Mouse (Mus musculus): ENCODE results near the gene Sox6. TPM values are rescaled to one million over a fixed set of nuclear protein-coding genes. Genes with fewer than 3 reads are reported as not detected.

Sox6 gene
- polyA plus RNA-seq, 1 experiment from 2014 or later: 54.3 TPM

DNA sequence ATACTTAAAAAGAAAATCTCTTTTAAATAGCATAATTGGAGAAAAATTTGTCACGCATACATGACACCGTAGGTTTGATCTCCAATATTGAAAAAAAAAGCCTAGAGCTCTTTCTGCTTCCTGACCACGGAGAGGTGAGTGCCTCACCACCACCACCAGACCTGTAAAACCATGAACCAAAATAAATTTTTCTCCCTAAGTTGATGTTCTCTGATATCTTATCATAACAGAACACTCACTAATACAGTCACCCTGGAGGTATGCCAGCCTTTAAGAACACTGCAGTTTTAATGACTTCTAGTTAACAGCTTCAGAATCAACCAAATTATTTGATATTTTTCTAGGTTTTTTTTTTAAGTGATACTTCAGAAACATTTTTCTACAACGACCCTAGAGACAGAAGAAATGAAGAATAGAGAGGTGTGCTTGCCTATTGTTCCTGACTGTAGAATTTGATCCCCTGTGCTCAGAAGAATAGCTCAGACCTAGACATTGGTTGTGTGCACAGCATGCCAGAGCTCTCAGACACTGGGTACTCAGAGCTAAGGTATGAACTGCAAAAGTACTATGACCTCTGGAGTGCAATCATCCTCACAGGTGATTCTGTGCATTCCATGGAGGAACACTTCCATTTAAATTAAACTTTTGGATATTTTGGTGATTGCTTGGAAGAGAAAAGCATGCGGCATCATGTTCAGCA, 58.6 kb downstream of the Sox6 start:
- Histone ChIP-seq H3K27me3 (no peaks in the 10 kb centered on the region), H3K4me2 (no peak overlapping the region), H3K27ac (no peak overlapping the region), H3K4me3 (no peak overlapping the region), H3K9me3 (no peaks in the 10 kb centered on the region), H3K4me1 (no peaks in the 10 kb centered on the region), H3K9ac (no peak overlapping the region), H3K36me3 (no peaks in the 10 kb centered on the region)
- 78% methylated on average over 5 of the region's 5 CpGs for WGBS
- no peak for ATAC-seq (ENCODE audit: insufficient number of reproducible peaks, low FRiP score, low TSS enrichment, low read depth)

DNA sequence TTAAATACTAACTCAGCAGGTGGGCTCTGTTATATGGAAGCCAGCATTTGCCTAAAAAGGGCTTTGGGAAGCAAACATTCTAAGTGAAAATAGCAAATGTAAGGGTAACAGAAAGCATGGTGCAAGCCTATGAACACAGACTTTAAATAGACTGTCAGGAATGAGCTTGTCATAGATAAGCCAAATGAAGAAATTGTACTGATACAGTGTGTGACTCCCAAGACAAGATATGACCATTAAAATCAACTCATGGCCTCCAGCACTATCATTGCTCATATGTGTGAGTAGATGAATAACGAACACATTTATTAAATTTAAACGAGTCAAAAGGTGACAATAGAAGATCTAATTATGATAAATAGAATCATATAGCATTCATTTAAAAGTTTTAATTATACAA, 64.1 kb downstream of the Sox6 start:
- no peak overlapping the region for H3K4me2 ChIP-seq
- no peaks in the 10 kb centered on the region for H3K4me1 ChIP-seq
- WGBS: 77% methylated on average over 2 of the region's 2 CpGs
- ATAC-seq (ENCODE audit: insufficient number of reproducible peaks, low FRiP score, low TSS enrichment, low read depth): no peak
- no peaks in the 10 kb centered on the region for H3K27me3 ChIP-seq
- peaks cover 6% of the 10 kb centered on the region; the same call in 1 of the 2 replicates for H3K36me3 ChIP-seq
- no peak overlapping the region for H3K4me3 ChIP-seq
- H3K9me3 ChIP-seq: no peaks in the 10 kb centered on the region
- no peak overlapping the region for H3K27ac ChIP-seq
- H3K9ac ChIP-seq: no peak overlapping the region

DNA sequence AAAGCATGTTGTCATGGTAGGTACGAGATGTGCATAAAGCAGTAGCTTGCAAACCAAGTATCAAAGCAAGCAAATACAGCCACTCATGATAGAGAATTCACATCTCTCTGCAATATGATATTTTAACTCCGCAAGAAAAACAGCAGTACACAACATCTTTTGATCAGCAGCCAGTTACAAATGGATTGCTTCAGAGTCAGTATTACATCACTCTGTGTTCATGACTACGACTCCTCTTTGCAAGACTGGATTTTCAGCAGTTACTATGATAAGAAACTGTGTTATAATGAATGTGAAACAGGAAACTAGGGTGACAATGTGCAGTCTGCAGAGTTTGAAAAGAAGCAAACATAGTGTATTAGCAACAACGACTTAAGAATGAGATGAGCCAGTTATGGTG, 71.4 kb downstream of the Sox6 start:
- 71% methylated on average over 4 of the region's 4 CpGs for WGBS
- Histone ChIP-seq H3K4me2 (no peak overlapping the region), H3K4me1 (peaks cover 2% of the 10 kb centered on the region; the same call in 1 of the 2 replicates), H3K9me3 (no peaks in the 10 kb centered on the region), H3K9ac (no peak overlapping the region), H3K4me3 (no peak overlapping the region), H3K36me3 (no peaks in the 10 kb centered on the region), H3K27me3 (no peaks in the 10 kb centered on the region), H3K27ac (no peak overlapping the region)
- ATAC-seq (ENCODE audit: insufficient number of reproducible peaks, low FRiP score, low TSS enrichment, low read depth): no peak

DNA sequence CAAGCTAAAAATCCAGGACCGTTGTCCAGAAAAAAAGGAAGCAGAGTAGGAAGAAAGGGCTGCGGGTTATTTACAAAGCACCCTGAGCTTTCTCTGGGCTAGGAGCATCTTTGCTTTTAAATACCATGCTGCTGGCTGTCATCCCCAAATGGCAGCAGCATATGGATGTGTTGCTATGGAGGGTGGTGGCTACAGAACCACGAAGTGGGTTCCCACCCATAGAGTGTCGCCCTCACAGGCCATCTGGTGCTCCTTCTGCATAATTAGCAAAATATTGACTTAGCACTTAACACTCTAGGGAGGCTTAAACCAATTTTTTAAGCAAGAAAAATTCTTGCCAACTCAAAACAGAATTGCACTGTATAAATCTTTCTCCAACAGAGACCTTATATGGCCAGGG, 72.4 kb downstream of the Sox6 start:
- H3K4me2 ChIP-seq: no peak overlapping the region
- no peak for ATAC-seq (ENCODE audit: insufficient number of reproducible peaks, low FRiP score, low TSS enrichment, low read depth)
- no peaks in the 10 kb centered on the region for H3K36me3 ChIP-seq
- no peaks in the 10 kb centered on the region for H3K27me3 ChIP-seq
- H3K4me1 ChIP-seq: peaks cover 4% of the 10 kb centered on the region; the same call in 1 of the 2 replicates
- H3K9ac ChIP-seq: no peak overlapping the region
- H3K4me3 ChIP-seq: no peak overlapping the region
- no peaks in the 10 kb centered on the region for H3K9me3 ChIP-seq
- no peak overlapping the region for H3K27ac ChIP-seq
- 57% methylated on average over 4 of the region's 4 CpGs for WGBS

DNA sequence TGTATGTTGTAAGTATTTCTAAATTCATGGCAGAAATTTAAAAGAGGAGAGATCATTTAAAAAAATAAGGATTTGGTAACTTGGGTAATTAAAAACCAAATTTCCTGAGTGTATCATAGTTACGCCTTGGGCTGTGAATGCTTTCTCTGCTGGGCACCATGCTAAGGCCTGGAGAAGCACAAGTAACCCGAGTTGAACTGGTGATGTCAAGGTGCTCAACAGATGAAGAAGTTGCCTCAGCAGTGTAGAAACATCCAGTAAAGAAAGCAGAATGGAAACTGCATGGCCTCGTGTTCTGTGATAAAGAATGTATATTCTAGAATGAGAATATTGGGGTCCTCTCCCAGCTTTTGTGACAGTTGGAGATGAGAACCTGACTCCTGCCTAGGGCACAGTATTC, 85.5 kb downstream of the Sox6 start:
- no peak overlapping the region for H3K9ac ChIP-seq
- no peaks in the 10 kb centered on the region for H3K27me3 ChIP-seq
- H3K4me2 ChIP-seq: no peak overlapping the region
- H3K4me1 ChIP-seq: no peaks in the 10 kb centered on the region
- ATAC-seq (ENCODE audit: insufficient number of reproducible peaks, low FRiP score, low TSS enrichment, low read depth): no peak
- H3K9me3 ChIP-seq: no peaks in the 10 kb centered on the region
- H3K36me3 ChIP-seq: no peaks in the 10 kb centered on the region
- H3K27ac ChIP-seq: no peak overlapping the region
- WGBS: 74% methylated on average over 3 of the region's 3 CpGs
- H3K4me3 ChIP-seq: no peak overlapping the region

DNA sequence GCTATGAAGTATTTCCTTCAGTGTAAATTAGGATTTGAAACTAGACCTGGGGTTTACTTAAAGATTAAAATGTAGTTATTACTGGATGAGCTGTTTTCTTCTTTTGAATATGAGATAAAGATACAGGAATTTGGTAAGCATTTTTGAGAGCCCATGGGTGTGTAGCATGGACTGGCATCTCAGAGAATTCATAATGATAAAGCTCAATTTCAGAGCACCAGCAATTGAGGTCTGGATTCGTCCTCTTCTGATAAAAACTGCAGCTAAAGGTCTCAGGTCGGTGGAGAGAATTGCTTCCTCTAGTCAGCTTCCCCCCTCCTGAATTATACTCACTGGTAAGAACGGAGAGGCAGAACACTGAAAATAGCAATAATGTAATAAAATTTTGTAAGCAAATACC, 86.4 kb downstream of the Sox6 start:
- no peak for ATAC-seq (ENCODE audit: insufficient number of reproducible peaks, low FRiP score, low TSS enrichment, low read depth)
- H3K9me3 ChIP-seq: no peaks in the 10 kb centered on the region
- 48% methylated on average over 3 of the region's 3 CpGs for WGBS
- no peak overlapping the region for H3K4me3 ChIP-seq
- H3K4me2 ChIP-seq: no peak overlapping the region
- H3K27ac ChIP-seq: no peak overlapping the region
- no peaks in the 10 kb centered on the region for H3K36me3 ChIP-seq
- H3K9ac ChIP-seq: no peak overlapping the region
- H3K27me3 ChIP-seq: no peaks in the 10 kb centered on the region
- no peaks in the 10 kb centered on the region for H3K4me1 ChIP-seq

DNA sequence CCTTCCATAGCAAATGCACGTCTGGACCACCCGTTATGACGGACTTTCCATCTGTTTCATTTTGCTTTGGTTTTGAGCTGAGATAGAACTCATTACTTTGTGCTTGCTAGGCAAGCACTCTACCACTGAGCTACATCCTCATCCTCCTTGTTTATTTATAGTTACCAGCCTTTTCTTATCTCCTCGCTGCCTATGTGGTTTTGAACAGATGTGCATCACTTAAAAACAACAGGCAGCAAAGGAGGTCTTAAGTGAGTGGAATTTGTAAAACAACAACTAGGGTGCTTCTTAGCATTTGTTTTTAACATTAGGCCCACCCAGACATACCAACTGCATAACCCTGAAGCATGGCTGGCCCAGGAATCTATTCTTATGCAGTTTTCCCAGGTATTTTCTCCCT, 86.9 kb downstream of the Sox6 start:
- WGBS: 79% methylated on average over 4 of the region's 4 CpGs
- ATAC-seq (ENCODE audit: insufficient number of reproducible peaks, low FRiP score, low TSS enrichment, low read depth): no peak
- no peaks in the 10 kb centered on the region for H3K9me3 ChIP-seq

DNA sequence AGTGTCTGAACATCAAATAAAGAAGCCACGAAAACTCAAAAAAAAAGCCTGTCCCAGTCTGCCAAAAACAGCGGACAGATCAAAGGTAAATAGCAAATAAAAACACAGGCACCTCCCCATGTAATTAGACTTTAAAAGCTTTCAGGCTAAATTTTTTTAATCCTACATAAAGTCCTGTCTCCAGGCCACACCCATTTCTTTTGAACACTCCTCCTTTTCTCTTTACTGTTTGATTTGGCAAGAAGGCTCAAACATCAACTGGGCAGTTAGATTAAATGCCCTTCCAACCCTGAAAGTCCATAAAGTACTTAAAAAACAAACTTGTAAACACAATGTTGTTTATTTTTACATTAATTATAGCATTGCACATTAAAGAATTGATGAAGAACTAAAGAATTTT, 90.7 kb downstream of the Sox6 start:
- no peaks in the 10 kb centered on the region for H3K9me3 ChIP-seq
- no peak overlapping the region for H3K4me3 ChIP-seq
- H3K9ac ChIP-seq: no peak overlapping the region
- no peaks in the 10 kb centered on the region for H3K27me3 ChIP-seq
- H3K27ac ChIP-seq: no peak overlapping the region
- no peaks in the 10 kb centered on the region for H3K36me3 ChIP-seq
- no peak overlapping the region for H3K4me2 ChIP-seq
- no peaks in the 10 kb centered on the region for H3K4me1 ChIP-seq
- ATAC-seq (ENCODE audit: insufficient number of reproducible peaks, low FRiP score, low TSS enrichment, low read depth): no peak
- WGBS: 33% methylated on average over 2 of the region's 2 CpGs

More for the DNA sequence above, 86.9 kb downstream of the Sox6 start:
- Histone ChIP-seq H3K9ac (no peak overlapping the region), H3K4me3 (no peak overlapping the region), H3K27ac (no peak overlapping the region), H3K4me1 (no peaks in the 10 kb centered on the region), H3K27me3 (no peaks in the 10 kb centered on the region), H3K4me2 (no peak overlapping the region), H3K36me3 (no peaks in the 10 kb centered on the region)

DNA sequence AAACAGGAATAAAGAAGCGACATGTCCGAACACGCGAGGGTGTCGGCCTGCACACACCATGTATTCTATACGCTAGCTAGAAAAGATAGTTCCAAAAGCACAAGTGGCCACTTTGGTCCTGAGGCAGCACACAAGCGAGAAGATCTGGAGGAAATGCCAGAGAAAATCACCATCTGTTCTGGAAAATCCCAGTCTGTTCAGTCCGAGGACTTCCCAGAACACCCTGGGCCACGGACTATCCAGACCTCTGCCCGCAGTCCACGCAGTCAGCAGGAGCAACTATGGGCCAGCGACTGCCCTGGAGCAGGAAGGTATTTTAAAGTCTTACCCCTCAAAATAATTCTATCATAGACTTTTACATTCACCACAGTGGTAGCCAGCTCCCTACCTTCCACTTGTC, 92.0 kb downstream of the Sox6 start:
- 83% methylated on average over 12 of the region's 12 CpGs for WGBS
- H3K27me3 ChIP-seq: no peaks in the 10 kb centered on the region
- H3K9me3 ChIP-seq: no peaks in the 10 kb centered on the region
- no peak for ATAC-seq (ENCODE audit: insufficient number of reproducible peaks, low FRiP score, low TSS enrichment, low read depth)
- H3K27ac ChIP-seq: no peak overlapping the region
- H3K9ac ChIP-seq: no peak overlapping the region
- H3K4me2 ChIP-seq: no peak overlapping the region
- H3K4me1 ChIP-seq: no peaks in the 10 kb centered on the region
- no peak overlapping the region for H3K4me3 ChIP-seq
- H3K36me3 ChIP-seq: no peaks in the 10 kb centered on the region

DNA sequence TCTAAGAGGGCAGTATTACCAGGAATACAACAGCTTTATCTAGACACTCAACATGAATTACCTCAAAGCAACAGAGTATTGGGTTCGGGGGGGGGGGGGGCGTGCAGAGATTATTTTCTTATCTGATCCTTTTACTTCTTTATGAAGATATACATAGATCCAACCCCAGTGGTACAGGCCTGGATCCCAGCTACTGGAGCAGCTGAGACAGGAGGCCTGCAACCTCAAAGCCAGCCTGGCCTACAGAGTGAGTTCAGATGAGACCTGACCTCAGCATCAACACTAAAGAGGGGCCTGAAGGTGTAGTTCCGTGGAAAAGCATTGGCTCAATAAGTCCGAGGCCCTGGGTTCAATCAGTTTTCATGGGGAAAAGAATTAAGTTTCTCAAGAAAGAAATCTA, 93.1 kb downstream of the Sox6 start:
- Histone ChIP-seq H3K4me3 (no peak overlapping the region), H3K4me2 (no peak overlapping the region), H3K36me3 (no peaks in the 10 kb centered on the region), H3K27ac (no peak overlapping the region), H3K27me3 (no peaks in the 10 kb centered on the region), H3K4me1 (no peaks in the 10 kb centered on the region), H3K9ac (no peak overlapping the region), H3K9me3 (no peaks in the 10 kb centered on the region)
- ATAC-seq (ENCODE audit: insufficient number of reproducible peaks, low FRiP score, low TSS enrichment, low read depth): no peak
- 80% methylated on average over 4 of the region's 4 CpGs for WGBS

DNA sequence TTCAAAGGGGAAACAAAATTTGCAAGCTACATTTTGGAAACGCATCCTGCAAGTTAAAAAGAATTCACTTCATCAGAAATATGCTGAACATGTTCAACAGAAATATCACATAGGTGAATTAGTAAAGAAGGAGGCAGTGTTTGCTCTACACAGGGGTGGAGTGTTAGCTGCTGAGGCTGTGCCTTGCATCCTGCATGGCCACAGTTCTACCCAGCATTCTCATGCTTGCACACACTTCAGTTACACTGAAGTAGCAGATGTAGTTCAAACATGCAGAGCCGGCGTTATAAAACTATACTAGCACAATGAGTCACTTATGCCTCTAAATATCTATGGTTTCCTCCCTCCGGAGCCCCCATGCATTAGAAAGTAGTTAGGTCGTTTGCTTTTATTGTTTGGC, 94.3 kb downstream of the Sox6 start:
- 35% methylated on average over 5 of the region's 5 CpGs for WGBS
- Histone ChIP-seq H3K9ac (no peak overlapping the region), H3K4me3 (no peak overlapping the region), H3K36me3 (no peaks in the 10 kb centered on the region), H3K27ac (no peak overlapping the region), H3K27me3 (no peaks in the 10 kb centered on the region), H3K9me3 (no peaks in the 10 kb centered on the region), H3K4me1 (no peaks in the 10 kb centered on the region), H3K4me2 (no peak overlapping the region)
- ATAC-seq (ENCODE audit: insufficient number of reproducible peaks, low FRiP score, low TSS enrichment, low read depth): no peak

DNA sequence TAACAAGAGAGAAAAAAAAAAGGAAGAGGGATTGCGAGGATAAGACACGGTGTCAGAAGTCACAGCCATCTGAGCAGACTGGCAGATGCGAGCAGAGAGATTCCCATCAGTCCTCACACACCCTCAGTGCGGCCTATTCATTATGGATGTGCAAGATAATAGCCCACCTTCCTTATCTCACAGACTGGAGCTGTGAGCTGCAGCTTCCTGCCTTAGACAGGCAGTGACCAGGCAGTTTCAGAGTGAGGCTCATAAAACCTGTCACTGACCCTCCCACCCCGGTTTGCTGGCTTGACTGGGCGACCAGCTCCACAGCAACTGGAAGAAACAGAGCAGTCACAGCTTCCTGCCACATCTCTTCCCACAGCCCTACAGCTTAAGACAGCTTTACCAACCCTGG, 96.8 kb downstream of the Sox6 start:
- H3K4me1 ChIP-seq: no peaks in the 10 kb centered on the region
- H3K27ac ChIP-seq: no peak overlapping the region
- no peaks in the 10 kb centered on the region for H3K9me3 ChIP-seq
- no peak overlapping the region for H3K9ac ChIP-seq
- WGBS: 42% methylated on average over 6 of the region's 6 CpGs
- no peaks in the 10 kb centered on the region for H3K27me3 ChIP-seq
- no peaks in the 10 kb centered on the region for H3K36me3 ChIP-seq
- no peak overlapping the region for H3K4me3 ChIP-seq
- H3K4me2 ChIP-seq: no peak overlapping the region
- ATAC-seq (ENCODE audit: insufficient number of reproducible peaks, low FRiP score, low TSS enrichment, low read depth): no peak

DNA sequence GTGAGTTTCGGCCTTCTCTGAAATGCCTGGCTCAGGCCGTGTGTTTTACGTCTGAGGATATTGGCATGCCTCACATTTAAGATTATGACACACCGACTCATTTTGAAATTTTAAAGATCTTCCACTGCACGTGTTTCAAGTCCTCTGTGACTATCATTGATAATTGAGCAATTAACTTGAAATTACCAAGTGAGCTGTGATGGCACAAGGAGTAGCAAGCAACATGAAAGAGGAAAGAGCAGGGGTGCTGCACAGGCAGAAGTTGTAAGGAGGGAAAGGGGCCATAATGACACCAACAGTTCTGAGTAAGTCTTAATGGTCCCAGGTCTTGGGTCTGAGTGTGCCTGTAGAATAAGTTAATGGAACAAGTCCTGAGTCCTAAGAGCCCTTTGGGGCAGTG, 99.3 kb downstream of the Sox6 start:
- no peak for ATAC-seq (ENCODE audit: insufficient number of reproducible peaks, low FRiP score, low TSS enrichment, low read depth)
- Histone ChIP-seq H3K9ac (no peak overlapping the region), H3K9me3 (no peaks in the 10 kb centered on the region), H3K4me3 (no peak overlapping the region), H3K4me1 (no peaks in the 10 kb centered on the region), H3K4me2 (no peak overlapping the region), H3K27me3 (no peaks in the 10 kb centered on the region), H3K27ac (no peak overlapping the region), H3K36me3 (no peaks in the 10 kb centered on the region)
- whole genome bisulfite sequencing: 57% methylated on average over 5 of the region's 5 CpGs

Measured in limb, embryonic 15.5 days (tissue).